Mouse (Mus musculus): Measurements from ENCODE around the gene Sapcd1. TPM values are rescaled to one million over a fixed set of nuclear protein-coding genes. Genes with fewer than 3 reads are reported as not detected.

Sapcd1 gene
- polyA plus RNA-seq, 1 experiment from 2014 or later: 2.1 TPM

- WGBS: 78% methylated on average over 5 of the region's 10 CpGs
- no peak for ATAC-seq (ENCODE audit: low read depth)
- no peak overlapping the region for H3K9ac ChIP-seq (replicated peaks; ENCODE audit: low read depth, low read length)
- 0 out of 2 replicates have a peak, but pooled peaks cover 2% of the 10 kb centered on the region for H3K4me1 ChIP-seq (ENCODE audit: control insufficient read depth, insufficient read depth, low read length)
- H3K36me3 ChIP-seq (ENCODE audit: control insufficient read depth, insufficient read depth, low read length): no peaks in the 10 kb centered on the region
- no peak overlapping the region for H3K4me2 ChIP-seq (ENCODE audit: low read depth, low read length)
- no peak overlapping the region for H3K4me3 ChIP-seq (ENCODE audit: low read depth, low read length)
- H3K27me3 ChIP-seq (ENCODE audit: control insufficient read depth, insufficient read depth, low read length): no peaks in the 10 kb centered on the region
- H3K27ac ChIP-seq (ENCODE audit: low read depth, low read length): no peak overlapping the region
- no peaks in the 10 kb centered on the region for H3K9me3 ChIP-seq (ENCODE audit: control insufficient read depth, low read length)
These were observed 2.9 kb downstream of the Sapcd1 start for GRCm38 (mm10) chr17:35024691-35025488.

GRCm38 (mm10) chr17:35024261-35024660 lies 3.6 kb downstream of the Sapcd1 start:
- no peak overlapping the region for H3K27ac ChIP-seq (ENCODE audit: low read depth, low read length)
- no peaks in the 10 kb centered on the region for H3K36me3 ChIP-seq (ENCODE audit: control insufficient read depth, insufficient read depth, low read length)
- H3K9ac ChIP-seq (replicated peaks; ENCODE audit: low read depth, low read length): no peak overlapping the region
- no peaks in the 10 kb centered on the region for H3K27me3 ChIP-seq (ENCODE audit: control insufficient read depth, insufficient read depth, low read length)
- H3K4me2 ChIP-seq (ENCODE audit: low read depth, low read length): no peak overlapping the region
- WGBS: 82% methylated on average over 13 of the region's 13 CpGs
- no peaks in the 10 kb centered on the region for H3K4me1 ChIP-seq (ENCODE audit: control insufficient read depth, insufficient read depth, low read length)
- ATAC-seq (ENCODE audit: low read depth): no peak
- H3K9me3 ChIP-seq (ENCODE audit: control insufficient read depth, low read length): no peaks in the 10 kb centered on the region
- H3K4me3 ChIP-seq (ENCODE audit: low read depth, low read length): no peak overlapping the region

DNA sequence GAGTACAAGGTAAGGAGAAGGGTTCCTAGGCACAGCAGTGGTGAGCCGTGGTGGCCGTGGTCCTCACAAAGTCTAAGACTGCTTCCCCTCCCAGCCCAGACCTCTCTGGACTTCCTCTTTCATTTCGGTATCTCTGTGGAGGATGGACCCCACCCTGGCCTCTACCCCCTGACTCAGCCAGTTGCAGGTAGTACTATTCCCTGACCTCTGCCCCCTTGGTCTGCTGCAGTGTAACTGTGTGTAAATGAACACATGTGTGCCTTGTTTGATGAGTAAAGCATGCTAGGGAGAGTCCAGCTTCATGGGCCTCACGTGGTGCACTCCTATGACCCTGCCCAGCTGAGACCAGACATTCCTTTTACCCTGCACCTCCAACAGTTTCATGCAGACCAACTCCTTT lies 4.1 kb downstream of the Sapcd1 start:
- H3K4me1 ChIP-seq (ENCODE audit: control insufficient read depth, insufficient read depth, low read length): no peaks in the 10 kb centered on the region
- H3K27me3 ChIP-seq (ENCODE audit: control insufficient read depth, insufficient read depth, low read length): no peaks in the 10 kb centered on the region
- H3K36me3 ChIP-seq (ENCODE audit: control insufficient read depth, insufficient read depth, low read length): no peaks in the 10 kb centered on the region
- 84% methylated on average over 4 of the region's 4 CpGs for WGBS
- ATAC-seq (ENCODE audit: low read depth): no peak
- H3K4me3 ChIP-seq (ENCODE audit: low read depth, low read length): no peak overlapping the region
- H3K4me2 ChIP-seq (ENCODE audit: low read depth, low read length): no peak overlapping the region
- no peaks in the 10 kb centered on the region for H3K9me3 ChIP-seq (ENCODE audit: control insufficient read depth, low read length)
- no peak overlapping the region for H3K27ac ChIP-seq (ENCODE audit: low read depth, low read length)
- no peak overlapping the region for H3K9ac ChIP-seq (replicated peaks; ENCODE audit: low read depth, low read length)

DNA sequence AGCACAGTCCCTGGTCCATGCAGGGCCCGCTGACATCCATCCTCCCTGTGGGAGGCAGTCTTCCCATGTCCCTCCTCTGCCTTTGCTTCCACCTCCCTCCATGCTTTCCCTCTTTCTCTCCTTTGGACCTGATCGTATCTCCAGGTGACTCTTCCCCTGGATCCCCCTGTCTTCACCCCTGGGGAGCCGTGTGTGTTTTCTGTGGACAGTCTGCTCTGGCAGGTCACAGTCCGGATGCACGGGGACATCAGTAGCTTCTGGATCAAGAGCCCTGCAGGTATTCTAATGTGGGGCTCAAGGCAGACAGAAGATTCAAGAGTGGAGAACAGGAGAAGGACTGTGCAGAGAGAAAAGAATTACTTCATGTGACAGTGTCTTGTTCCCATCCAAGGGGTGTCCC lies 4.6 kb downstream of the Sapcd1 start:
- no peaks in the 10 kb centered on the region for H3K4me1 ChIP-seq (ENCODE audit: control insufficient read depth, insufficient read depth, low read length)
- no peak overlapping the region for H3K27ac ChIP-seq (ENCODE audit: low read depth, low read length)
- H3K27me3 ChIP-seq (ENCODE audit: control insufficient read depth, insufficient read depth, low read length): no peaks in the 10 kb centered on the region
- no peaks in the 10 kb centered on the region for H3K9me3 ChIP-seq (ENCODE audit: control insufficient read depth, low read length)
- no peaks in the 10 kb centered on the region for H3K36me3 ChIP-seq (ENCODE audit: control insufficient read depth, insufficient read depth, low read length)
- 89% methylated on average over 5 of the region's 5 CpGs for WGBS
- H3K4me3 ChIP-seq (ENCODE audit: low read depth, low read length): no peak overlapping the region
- H3K9ac ChIP-seq (replicated peaks; ENCODE audit: low read depth, low read length): no peak overlapping the region
- no peak overlapping the region for H3K4me2 ChIP-seq (ENCODE audit: low read depth, low read length)
- ATAC-seq (ENCODE audit: low read depth): no peak

GRCm38 (mm10) chr17:35022541-35023060 lies 5.2 kb downstream of the Sapcd1 start:
- no peaks in the 10 kb centered on the region for H3K9me3 ChIP-seq (ENCODE audit: control insufficient read depth, low read length)
- H3K4me2 ChIP-seq (ENCODE audit: low read depth, low read length): no peak overlapping the region
- no peak overlapping the region for H3K4me3 ChIP-seq (ENCODE audit: low read depth, low read length)
- no peaks in the 10 kb centered on the region for H3K27me3 ChIP-seq (ENCODE audit: control insufficient read depth, insufficient read depth, low read length)
- ATAC-seq (ENCODE audit: low read depth): no peak
- no peaks in the 10 kb centered on the region for H3K36me3 ChIP-seq (ENCODE audit: control insufficient read depth, insufficient read depth, low read length)
- H3K4me1 ChIP-seq (ENCODE audit: control insufficient read depth, insufficient read depth, low read length): no peaks in the 10 kb centered on the region
- 93% methylated on average over 8 of the region's 8 CpGs for WGBS
- no peak overlapping the region for H3K9ac ChIP-seq (replicated peaks; ENCODE audit: low read depth, low read length)
- no peak overlapping the region for H3K27ac ChIP-seq (ENCODE audit: low read depth, low read length)

GRCm38 (mm10) chr17:35021842-35022477 lies 5.9 kb downstream of the Sapcd1 start:
- Histone ChIP-seq H3K9me3 (ENCODE audit: control insufficient read depth, low read length) (no peaks in the 10 kb centered on the region), H3K27ac (ENCODE audit: low read depth, low read length) (no peak overlapping the region), H3K36me3 (ENCODE audit: control insufficient read depth, insufficient read depth, low read length) (no peaks in the 10 kb centered on the region), H3K9ac (replicated peaks; ENCODE audit: low read depth, low read length) (no peak overlapping the region), H3K4me3 (ENCODE audit: low read depth, low read length) (no peak overlapping the region), H3K4me2 (ENCODE audit: low read depth, low read length) (no peak overlapping the region), H3K27me3 (ENCODE audit: control insufficient read depth, insufficient read depth, low read length) (no peaks in the 10 kb centered on the region), H3K4me1 (ENCODE audit: control insufficient read depth, insufficient read depth, low read length) (no peaks in the 10 kb centered on the region)
- WGBS: 77% methylated on average over 6 of the region's 6 CpGs
- ATAC-seq (ENCODE audit: low read depth): no peak

DNA sequence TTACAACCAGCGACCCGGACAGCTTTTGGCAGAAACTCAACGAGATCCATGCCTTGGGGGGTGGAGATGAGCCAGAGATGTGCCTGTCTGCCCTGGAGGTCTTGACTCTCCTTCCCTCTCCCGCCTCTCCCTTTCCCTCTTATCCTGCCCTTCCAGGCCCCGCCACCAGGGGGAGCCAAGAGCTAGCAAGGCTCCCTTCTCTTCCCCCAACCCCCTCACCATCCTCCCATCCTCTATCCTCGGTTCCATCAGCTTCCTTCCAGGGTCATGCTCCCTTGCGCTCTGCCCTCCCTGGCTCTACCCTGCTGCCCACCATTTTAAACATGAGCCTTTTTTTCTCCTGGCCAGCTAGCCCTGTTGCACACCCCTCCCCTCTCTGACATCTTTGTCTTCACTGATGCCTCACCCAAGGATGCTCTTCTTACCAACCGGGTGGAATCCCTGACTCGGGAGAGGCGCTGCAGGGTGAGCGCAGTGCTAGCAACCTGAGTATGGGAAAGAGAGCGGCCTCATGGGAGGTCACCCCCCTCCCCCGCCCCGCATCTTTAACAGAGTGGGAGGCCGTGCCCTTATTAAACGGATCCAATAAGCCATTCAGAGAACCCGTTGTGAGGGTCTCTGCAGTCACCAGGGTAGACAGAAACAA lies 6.5 kb downstream of the Sapcd1 start:
- no peak overlapping the region for H3K9ac ChIP-seq (replicated peaks; ENCODE audit: low read depth, low read length)
- peaks cover 4% of the 10 kb centered on the region; the same call in 1 of the 2 replicates for H3K36me3 ChIP-seq (ENCODE audit: control insufficient read depth, insufficient read depth, low read length)
- H3K9me3 ChIP-seq (ENCODE audit: control insufficient read depth, low read length): no peaks in the 10 kb centered on the region
- 8% methylated on average over 17 of the region's 17 CpGs for WGBS
- H3K4me1 ChIP-seq (ENCODE audit: control insufficient read depth, insufficient read depth, low read length): no peaks in the 10 kb centered on the region
- H3K4me3 ChIP-seq (ENCODE audit: low read depth, low read length): no peak overlapping the region
- ATAC-seq (ENCODE audit: low read depth): peak; percentile 44; the same call in 1 of the 2 replicates
- H3K27ac ChIP-seq (ENCODE audit: low read depth, low read length): no peak overlapping the region
- no peaks in the 10 kb centered on the region for H3K27me3 ChIP-seq (ENCODE audit: control insufficient read depth, insufficient read depth, low read length)
- H3K4me2 ChIP-seq (ENCODE audit: low read depth, low read length): no peak overlapping the region

DNA sequence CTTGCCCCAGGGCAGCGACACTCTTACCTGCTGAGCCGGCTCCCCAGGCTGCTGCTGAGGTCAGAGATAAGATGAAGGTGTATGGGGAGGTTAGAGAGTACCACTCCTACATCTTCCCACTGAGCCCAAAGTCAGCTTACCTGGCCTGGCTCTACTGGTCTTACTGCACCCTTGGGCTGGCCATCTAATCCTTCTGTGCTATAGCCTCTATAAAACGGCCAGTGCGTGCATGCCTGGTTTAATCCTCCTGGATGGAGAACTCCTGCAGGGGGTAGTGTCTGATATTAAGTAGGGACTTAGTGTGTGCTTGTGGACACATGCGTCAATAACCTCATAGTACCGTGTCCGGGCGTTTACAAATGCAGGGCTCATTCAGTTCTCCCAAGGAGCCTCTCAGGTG lies 7.3 kb downstream of the Sapcd1 start:
- Histone ChIP-seq H3K36me3 (ENCODE audit: control insufficient read depth, insufficient read depth, low read length) (peaks cover 8% of the 10 kb centered on the region), H3K9ac (replicated peaks; ENCODE audit: low read depth, low read length) (no peak overlapping the region), H3K4me2 (ENCODE audit: low read depth, low read length) (no peak overlapping the region), H3K4me1 (ENCODE audit: control insufficient read depth, insufficient read depth, low read length) (no peaks in the 10 kb centered on the region), H3K27ac (ENCODE audit: low read depth, low read length) (no peak overlapping the region), H3K27me3 (ENCODE audit: control insufficient read depth, insufficient read depth, low read length) (no peaks in the 10 kb centered on the region), H3K9me3 (ENCODE audit: control insufficient read depth, low read length) (no peaks in the 10 kb centered on the region), H3K4me3 (ENCODE audit: low read depth, low read length) (no peak overlapping the region)
- ATAC-seq (ENCODE audit: low read depth): no peak
- 86% methylated on average over 8 of the region's 8 CpGs for WGBS

- Histone ChIP-seq H3K9me3 (ENCODE audit: control insufficient read depth, low read length) (no peaks in the 10 kb centered on the region), H3K27ac (ENCODE audit: low read depth, low read length) (no peak overlapping the region), H3K4me1 (ENCODE audit: control insufficient read depth, insufficient read depth, low read length) (no peaks in the 10 kb centered on the region), H3K27me3 (ENCODE audit: control insufficient read depth, insufficient read depth, low read length) (no peaks in the 10 kb centered on the region), H3K4me3 (ENCODE audit: low read depth, low read length) (no peak overlapping the region), H3K36me3 (ENCODE audit: control insufficient read depth, insufficient read depth, low read length) (peaks cover 15% of the 10 kb centered on the region), H3K4me2 (ENCODE audit: low read depth, low read length) (no peak overlapping the region), H3K9ac (replicated peaks; ENCODE audit: low read depth, low read length) (no peak overlapping the region)
- no peak for ATAC-seq (ENCODE audit: low read depth)
- WGBS: 74% methylated on average over 11 of the region's 11 CpGs
These were observed 7.9 kb downstream of the Sapcd1 start for GRCm38 (mm10) chr17:35019894-35020293.

All from neural tube, embryonic 14.5 days (tissue).